ENCODE assay signal across 24 mouse cellular contexts in the genomic region with DNA sequence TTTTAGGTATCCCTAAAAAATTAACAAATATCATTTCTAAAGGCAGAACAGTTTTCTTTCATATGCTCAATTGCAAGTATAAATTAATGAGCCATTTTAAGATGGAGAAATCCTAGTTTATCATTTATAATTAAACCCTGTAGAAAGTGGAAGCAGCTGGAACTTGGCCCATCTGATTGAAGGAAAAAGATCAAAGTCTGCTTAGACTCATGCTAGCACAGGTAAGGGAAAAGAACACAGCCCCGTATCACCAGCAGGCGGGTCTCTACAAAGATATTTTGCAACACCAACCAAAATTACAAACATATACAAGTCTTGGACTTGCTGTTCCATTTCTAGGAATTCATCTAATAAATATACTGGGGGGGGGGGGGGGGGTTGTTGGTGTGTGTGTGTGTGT. TPM values are rescaled to one million over a fixed set of nuclear protein-coding genes. Genes with fewer than 3 reads are reported as not detected.
A peak's percentile ranks its signal among the peaks of the same experiment; 100 is the strongest.
DNase-seq lines count a peak whose midpoint lies in the region; ATAC-seq and TF ChIP-seq lines count a peak whose summit lies in the region.
"Had no signal": no experiment of that assay in that cellular context is flagged by ENCODE, and none has a peak within 500 bp of the region (broad histone marks: within the 10 kb centered on the region; RNA-seq: fewer than 3 reads in every experiment).

No protein-coding gene starts in this region.

- no peak overlapping the region for H3K27ac ChIP-seq in intestine, embryonic 15.5 days
- H3K27ac ChIP-seq in intestine, postnatal 0 days (ENCODE audit: low read depth, low read length): no peak overlapping the region
- no peak overlapping the region for H3K27ac ChIP-seq in midbrain, postnatal 0 days (ENCODE audit: low read depth, low read length)
- H3K27ac ChIP-seq: embryonic facial prominence, embryonic 13.5 days; forebrain, embryonic 10.5 days; heart, adult 2 months; hindbrain, embryonic 13.5 days; left cerebral cortex, adult 2 months; limb, embryonic 13.5 days; liver, embryonic 15.5 days; midbrain, embryonic 12.5 days had no signal

- no peak overlapping the region for H3K4me2 ChIP-seq in intestine, embryonic 15.5 days (replicated peaks)
- H3K4me2 ChIP-seq in intestine, postnatal 0 days (replicated peaks; ENCODE audit: low read depth): no peak overlapping the region
- H3K4me2 ChIP-seq in midbrain, postnatal 0 days (ENCODE audit: low read depth, low read length, poor library complexity, severe bottlenecking): no peak overlapping the region
- H3K4me2 ChIP-seq: embryonic facial prominence, embryonic 13.5 days; heart, embryonic 12.5 days; hindbrain, embryonic 13.5 days; limb, embryonic 13.5 days; liver, embryonic 15.5 days; midbrain, embryonic 12.5 days had no signal

- no peaks in the 10 kb centered on the region for H3K36me3 ChIP-seq in intestine, embryonic 15.5 days
- 0 out of 2 replicates have a peak, but pooled peaks cover 3% of the 10 kb centered on the region for H3K36me3 ChIP-seq in intestine, postnatal 0 days (ENCODE audit: control insufficient read depth, insufficient read depth)
- no peaks in the 10 kb centered on the region for H3K36me3 ChIP-seq in midbrain, postnatal 0 days (ENCODE audit: insufficient read depth, low read length)
- H3K36me3 ChIP-seq: embryonic facial prominence, embryonic 13.5 days; forebrain, embryonic 10.5 days; hindbrain, embryonic 13.5 days; limb, embryonic 13.5 days; midbrain, embryonic 12.5 days had no signal

- peak; percentile 60 to 64 for DNase-seq in kidney, adult 8-10 months
- no peak for DNase-seq in kidney, postnatal 4 days
- peak; percentile 45 to 67 for DNase-seq in kidney, postnatal 25 days
- DNase-seq in layer of hippocampus, adult 11-12 months (ENCODE audit: low spot score): no peak
- no peak for DNase-seq in midbrain, postnatal 0 days (ENCODE audit: low spot score)
- DNase-seq: adrenal gland, adult 2 months; adrenal gland, postnatal 36 days; cerebellum, adult 18-20 months; gastrocnemius, adult 2 months; heart, adult 2 months; heart, postnatal 4 days; lung, postnatal 4 days had no signal

- H3K9ac ChIP-seq in intestine, embryonic 15.5 days: no peak overlapping the region
- H3K9ac ChIP-seq in intestine, postnatal 0 days (ENCODE audit: low read depth, low read length): no peak overlapping the region
- H3K9ac ChIP-seq in midbrain, postnatal 0 days (replicated peaks; ENCODE audit: low read length, poor library complexity, severe bottlenecking): no peak overlapping the region
- H3K9ac ChIP-seq: embryonic facial prominence, embryonic 13.5 days; heart, embryonic 12.5 days; hindbrain, embryonic 13.5 days; limb, embryonic 13.5 days; liver, embryonic 15.5 days; midbrain, embryonic 12.5 days had no signal

- H3K9me3 ChIP-seq in intestine, embryonic 15.5 days: no peaks in the 10 kb centered on the region
- H3K9me3 ChIP-seq in intestine, postnatal 0 days (ENCODE audit: control insufficient read depth): no peaks in the 10 kb centered on the region
- H3K9me3 ChIP-seq in midbrain, postnatal 0 days (ENCODE audit: low read length): no peaks in the 10 kb centered on the region
- H3K9me3 ChIP-seq: embryonic facial prominence, embryonic 13.5 days; forebrain, embryonic 10.5 days; heart, embryonic 12.5 days; hindbrain, embryonic 13.5 days; limb, embryonic 13.5 days; liver, embryonic 15.5 days; megakaryocyte, embryonic 14.5 days; midbrain, embryonic 12.5 days had no signal

- peak; percentile 79 for ATAC-seq in intestine, embryonic 15.5 days
- peak; percentile 82 for ATAC-seq in intestine, postnatal 0 days
- ATAC-seq in midbrain, postnatal 0 days (ENCODE audit: low FRiP score): no peak
- ATAC-seq: forebrain, embryonic 16.5 days had no signal

- H3K4me1 ChIP-seq in intestine, embryonic 15.5 days (replicated peaks): no peaks in the 10 kb centered on the region
- peaks cover 10% of the 10 kb centered on the region for H3K4me1 ChIP-seq in intestine, postnatal 0 days (replicated peaks; ENCODE audit: control insufficient read depth, insufficient read depth, low read length)
- H3K4me1 ChIP-seq in midbrain, postnatal 0 days (ENCODE audit: insufficient read depth, low read length): no peaks in the 10 kb centered on the region
- H3K4me1 ChIP-seq: hindbrain, embryonic 13.5 days had no signal

- H3K27me3 ChIP-seq in intestine, embryonic 15.5 days (replicated peaks): no peaks in the 10 kb centered on the region
- H3K27me3 ChIP-seq in intestine, postnatal 0 days (replicated peaks; ENCODE audit: control insufficient read depth, insufficient read depth, low read length): no peaks in the 10 kb centered on the region
- no peaks in the 10 kb centered on the region for H3K27me3 ChIP-seq in midbrain, postnatal 0 days (ENCODE audit: insufficient read depth, low read length)
- H3K27me3 ChIP-seq: embryonic facial prominence, embryonic 13.5 days; heart, embryonic 12.5 days; hindbrain, embryonic 13.5 days; limb, embryonic 13.5 days; liver, embryonic 15.5 days; megakaryocyte, embryonic 14.5 days; midbrain, embryonic 12.5 days had no signal

- WGBS in intestine, embryonic 15.5 days: 68% methylated on average over 2 of the region's 2 CpGs
- WGBS in intestine, postnatal 0 days: 38% methylated on average over 2 of the region's 2 CpGs
- 85% methylated on average over 2 of the region's 2 CpGs for whole genome bisulfite sequencing in midbrain, postnatal 0 days

- H3K4me3 ChIP-seq in intestine, embryonic 15.5 days (replicated peaks): no peak overlapping the region
- no peak overlapping the region for H3K4me3 ChIP-seq in intestine, postnatal 0 days (ENCODE audit: low read depth, low read length)
- H3K4me3 ChIP-seq in midbrain, postnatal 0 days (ENCODE audit: low read depth, low read length): no peak overlapping the region
- H3K4me3 ChIP-seq: embryonic facial prominence, embryonic 13.5 days; forebrain, embryonic 10.5 days; gastrocnemius, adult 2 months; heart, adult 2 months; heart, embryonic 12.5 days; hindbrain, embryonic 13.5 days; left cerebral cortex, adult 2 months; limb, embryonic 13.5 days; liver, embryonic 15.5 days; megakaryocyte, embryonic 14.5 days; midbrain, embryonic 12.5 days had no signal

- TF ChIP-seq CTCF in intestine, postnatal 0 days (IDR thresholded peaks at IDR 0.05; ENCODE audit: low read depth): peak; percentile 44
- no peak for TF ChIP-seq CTCF in midbrain, postnatal 0 days (IDR thresholded peaks at IDR 0.05)

RNA-seq across cellular contexts. Expression of gene Pdlim5, which starts 9.8 kb away (rescaled TPM):
- polyA plus RNA-seq in intestine, embryonic 15.5 days (2015; fragmentation: Nextera tagmentation; extraction: Ambion mirVana): 28.8 and 29.0 TPM in 2 replicates
- 24.5 and 27.5 TPM in 2 replicates for polyA plus RNA-seq in intestine, postnatal 0 days (2015; fragmentation: Nextera tagmentation; extraction: Ambion mirVana)
- 28.1 and 29.1 TPM in 2 replicates for total RNA-seq in midbrain, postnatal 0 days (2014; rRNA removed)
- 12.6 and 13.7 TPM in 2 replicates for polyA plus RNA-seq in midbrain, postnatal 0 days (2015; fragmentation: Nextera tagmentation; extraction: Ambion mirVana)

Comparison
In these comparisons a context has a peak if more than half of its experiments do, and no peak if none do; other contexts are left out.
1. DNase-seq: peak in kidney, adult 8-10 months (2 of 2) and kidney, postnatal 25 days (2 of 2); none in kidney, postnatal 4 days (0 of 2), layer of hippocampus, adult 11-12 months (single experiment) and midbrain, postnatal 0 days (single experiment).